Mouse (Mus musculus) heart, embryonic 13.5 days (tissue): ENCODE measurements around the gene Wdr75. TPM values are rescaled to one million over a fixed set of nuclear protein-coding genes. Genes with fewer than 3 reads are reported as not detected.

Experiments used
- ATAC-seq: fragments of 200-750 bp; cut with Nextera tagmentation; 2 replicates; pipeline ENCODE4 v1.8.0; 2017; ENCODE audit warnings: moderate TSS enrichment; ENCODE audit not compliant: insufficient number of reproducible peaks, low FRiP score, low TSS enrichment; ENCODE audit errors: extremely low read depth
- H3K27ac ChIP-seq: fragments of 300-500 bp; sonication (generic); replicated peaks from 2 replicates; pipeline ENCODE4 v1.5.1; 2015; ENCODE audit warnings: moderate library complexity, mild to moderate bottlenecking, inconsistent platforms
- H3K27me3 ChIP-seq: fragments of 300-500 bp; sonication (generic); replicated peaks from 2 replicates; pipeline ENCODE4 v1.6.1; 2015; ENCODE audit warnings: mild to moderate bottlenecking, inconsistent platforms
- H3K36me3 ChIP-seq: fragments of 300-500 bp; sonication (generic); 2 replicates; pipeline ENCODE4 v1.6.1; 2015; ENCODE audit warnings: mild to moderate bottlenecking, inconsistent platforms
- H3K4me1 ChIP-seq: fragments of 300-500 bp; sonication (generic); 2 replicates; pipeline ENCODE4 v1.6.1; 2015; ENCODE audit warnings: inconsistent platforms
- H3K4me2 ChIP-seq: fragments of 300-500 bp; sonication (generic); 2 replicates; pipeline ENCODE4 v1.6.1; 2015; ENCODE audit warnings: inconsistent platforms, mild to moderate bottlenecking, moderate library complexity
- H3K4me3 ChIP-seq: fragments of 300-500 bp; sonication (generic); 2 replicates; pipeline ENCODE4 v1.5.1; 2015; ENCODE audit warnings: moderate library complexity, mild to moderate bottlenecking, inconsistent platforms
- H3K9ac ChIP-seq: fragments of 300-500 bp; sonication (generic); 2 replicates; pipeline ENCODE4 v1.6.1; 2015; ENCODE audit warnings: inconsistent platforms, mild to moderate bottlenecking, moderate library complexity
- H3K9me3 ChIP-seq: fragments of 300-500 bp; sonication (generic); 2 replicates; pipeline ENCODE4 v1.6.1; 2016; ENCODE audit warnings: inconsistent platforms
- WGBS: fragments of 180-500 bp; shearing (Covaris S2); methylation state at CpG from one replicate; pipeline ENCODE4 v1.1.7; 2015; ENCODE audit warnings: mixed read lengths; 5-methylcytosine and 5-hydroxymethylcytosine counted together
- polyA plus RNA-seq: library from polyadenylated mRNA; unstranded; fragments of >200 nt; fragmentation: Nextera tagmentation; extraction: Ambion mirVana; gene quantifications from 2 replicates; pipeline ENCODE4 v1.2.1, GENCODE M21; 2015

The Wdr75 gene
- polyA plus RNA-seq, 1 experiment from 2014 or later, result 39.2 TPM

DNA sequence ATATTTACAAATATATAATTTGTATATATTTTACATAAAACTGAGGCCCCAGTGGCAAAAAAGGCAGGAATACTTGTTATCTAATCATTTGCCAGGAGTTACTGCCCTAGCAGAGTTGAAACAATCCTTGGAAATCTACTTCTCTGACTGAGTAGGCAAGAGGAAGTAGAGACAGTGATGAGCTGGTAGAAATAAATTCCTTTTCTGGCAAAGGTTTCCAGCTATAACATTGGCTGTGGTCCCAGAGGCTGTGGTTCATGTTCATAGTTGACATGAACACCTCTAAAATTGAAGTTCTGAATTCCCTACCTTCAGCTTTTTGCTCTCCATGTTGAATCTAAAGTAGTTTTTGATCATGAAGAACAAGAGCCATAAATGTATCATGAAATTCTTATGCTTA, 43.3 kb downstream of the Wdr75 start:
- Histone ChIP-seq H3K9me3 (no peaks in the 10 kb centered on the region), H3K36me3 (no peaks in the 10 kb centered on the region), H3K27me3 (no peaks in the 10 kb centered on the region), H3K4me1 (peaks cover 19% of the 10 kb centered on the region), H3K27ac (peak overlapping the region; percentile 58), H3K9ac (no peak overlapping the region), H3K4me2 (no peak overlapping the region), H3K4me3 (no peak overlapping the region)
- no peak for ATAC-seq

DNA sequence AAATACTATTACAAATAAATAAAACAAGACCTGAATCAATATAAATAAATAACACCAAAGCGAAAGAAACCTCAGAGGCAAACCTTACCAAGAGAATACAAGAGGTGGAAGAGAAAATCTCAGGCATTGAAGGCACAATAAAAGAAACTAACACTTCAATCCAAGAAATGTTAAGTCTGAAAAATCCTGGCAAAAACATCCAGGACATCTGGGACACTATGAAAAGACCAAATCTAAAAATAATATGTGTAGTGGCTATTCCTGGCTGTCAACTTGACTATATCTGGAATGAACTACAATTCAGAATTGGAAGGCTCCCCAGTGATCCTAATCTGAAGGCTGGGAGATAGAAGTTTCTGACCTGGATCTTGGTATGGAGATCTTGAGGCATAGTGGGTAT, 50.5 kb downstream of the Wdr75 start:
- WGBS, result 67% methylated on average over 1 of the region's 1 CpGs
- no peak for ATAC-seq
- Histone ChIP-seq H3K4me2 (no peak overlapping the region), H3K4me3 (no peak overlapping the region), H3K36me3 (no peaks in the 10 kb centered on the region), H3K27ac (no peak overlapping the region), H3K9me3 (no peaks in the 10 kb centered on the region), H3K4me1 (peaks cover 15% of the 10 kb centered on the region), H3K27me3 (no peaks in the 10 kb centered on the region), H3K9ac (no peak overlapping the region)

DNA sequence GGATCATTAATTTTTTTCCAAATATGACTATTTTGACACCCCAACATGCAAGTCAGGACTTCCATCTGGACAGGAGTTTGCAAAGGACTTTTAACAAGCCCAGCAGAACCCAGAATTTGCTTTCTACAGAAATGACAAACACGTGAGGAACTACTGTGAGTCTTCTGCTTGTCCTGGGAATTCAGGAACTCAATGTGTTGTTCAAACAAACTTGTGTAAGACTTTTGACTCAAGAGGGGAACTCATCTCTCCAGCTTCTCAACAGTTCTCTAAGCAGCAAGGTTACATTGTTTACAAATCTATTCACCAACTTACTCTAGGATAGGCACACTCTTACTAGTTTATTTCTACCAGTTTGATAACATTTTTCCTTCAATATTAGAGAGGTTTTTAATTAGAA, 63.1 kb downstream of the Wdr75 start:
- WGBS, result 76% methylated on average over 1 of the region's 1 CpGs
- H3K27ac ChIP-seq, result no peak overlapping the region

DNA sequence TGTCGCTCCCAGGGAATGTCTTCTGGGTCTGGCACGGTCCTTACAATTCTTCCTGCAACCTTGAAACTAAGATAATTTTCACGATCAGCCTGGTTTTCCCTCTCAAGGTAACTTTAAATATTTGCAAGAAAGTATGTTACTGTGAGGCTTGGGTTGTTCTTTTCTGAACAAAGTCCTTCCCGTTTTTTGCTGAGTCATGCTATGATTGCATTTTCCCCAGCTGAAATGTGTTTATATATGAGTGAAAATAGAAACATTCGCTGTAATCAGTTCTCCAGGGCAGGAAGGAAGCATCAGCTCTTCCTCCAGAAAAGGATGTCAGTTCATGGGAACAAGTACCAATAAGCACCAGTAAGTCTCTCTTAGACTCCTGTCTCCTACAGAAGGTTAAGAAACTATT, 65.4 kb downstream of the Wdr75 start:
- ATAC-seq, result no peak
- Histone ChIP-seq H3K9me3 (peaks cover 4% of the 10 kb centered on the region), H3K27ac (peak overlapping the region; percentile 48; the same call in 1 of the 2 replicates), H3K4me1 (peaks cover 25% of the 10 kb centered on the region), H3K4me2 (peak overlapping the region; percentile 31), H3K4me3 (no peak overlapping the region), H3K9ac (no peak overlapping the region), H3K36me3 (no peaks in the 10 kb centered on the region), H3K27me3 (no peaks in the 10 kb centered on the region)
- WGBS, result 37% methylated on average over 5 of the region's 5 CpGs

More for the DNA sequence above, 63.1 kb downstream of the Wdr75 start:
- H3K27me3 ChIP-seq, result no peaks in the 10 kb centered on the region
- no peak overlapping the region for H3K4me3 ChIP-seq
- ATAC-seq, result no peak
- peaks cover 1% of the 10 kb centered on the region for H3K9me3 ChIP-seq
- peaks cover 12% of the 10 kb centered on the region for H3K4me1 ChIP-seq
- no peak overlapping the region for H3K4me2 ChIP-seq
- H3K36me3 ChIP-seq, result no peaks in the 10 kb centered on the region
- H3K9ac ChIP-seq, result no peak overlapping the region

DNA sequence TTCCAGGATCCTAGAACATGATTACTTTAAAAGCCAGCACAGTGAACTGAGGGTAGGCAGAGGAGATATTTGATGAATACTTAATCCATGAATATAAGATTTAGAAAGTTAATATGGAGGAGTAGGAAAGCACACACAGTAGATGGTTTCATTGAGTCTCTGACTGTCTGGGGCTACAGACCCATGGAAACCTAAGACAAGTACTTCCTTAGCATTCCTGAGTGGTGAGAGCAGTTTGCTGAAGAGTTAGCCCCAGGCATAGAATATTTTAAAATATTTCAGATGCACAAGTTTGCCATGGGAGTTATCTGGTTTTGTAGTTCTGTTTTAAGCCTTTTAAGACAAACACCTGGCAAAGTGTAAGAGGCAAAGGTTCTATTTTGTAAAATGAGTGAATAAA, 66.2 kb downstream of the Wdr75 start:
- H3K27me3 ChIP-seq, result no peaks in the 10 kb centered on the region
- H3K4me3 ChIP-seq, result no peak overlapping the region
- H3K4me1 ChIP-seq, result peaks cover 33% of the 10 kb centered on the region
- no peak overlapping the region for H3K9ac ChIP-seq
- no peak for ATAC-seq
- H3K36me3 ChIP-seq, result no peaks in the 10 kb centered on the region
- peaks cover 4% of the 10 kb centered on the region for H3K9me3 ChIP-seq
- H3K4me2 ChIP-seq, result no peak overlapping the region
- H3K27ac ChIP-seq, result no peak overlapping the region

DNA sequence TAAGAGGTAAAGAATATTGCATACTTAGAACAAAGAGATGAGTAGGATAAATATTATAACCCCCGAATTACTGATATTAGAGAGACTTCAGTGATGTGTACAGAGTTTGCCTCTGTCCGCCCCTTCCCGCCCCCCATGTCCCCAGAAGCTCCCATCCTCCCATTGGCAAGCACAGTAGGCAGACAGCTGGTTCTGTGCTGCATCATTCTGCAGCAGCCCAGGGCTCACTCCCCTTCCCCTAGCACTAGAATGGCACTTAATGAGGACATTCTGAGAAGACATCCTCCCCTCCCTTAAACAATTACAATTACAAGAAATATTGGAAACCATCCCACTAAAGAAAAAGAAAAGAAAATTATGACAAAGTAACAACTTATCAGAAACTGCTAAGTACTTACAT, 68.7 kb downstream of the Wdr75 start:
- Histone ChIP-seq H3K4me1 (peaks cover 57% of the 10 kb centered on the region), H3K27ac (no peak overlapping the region), H3K4me3 (no peak overlapping the region), H3K36me3 (no peaks in the 10 kb centered on the region), H3K27me3 (no peaks in the 10 kb centered on the region), H3K4me2 (no peak overlapping the region), H3K9me3 (peaks cover 4% of the 10 kb centered on the region), H3K9ac (no peak overlapping the region)
- no peak for ATAC-seq
- WGBS, result 78% methylated on average over 3 of the region's 3 CpGs

DNA sequence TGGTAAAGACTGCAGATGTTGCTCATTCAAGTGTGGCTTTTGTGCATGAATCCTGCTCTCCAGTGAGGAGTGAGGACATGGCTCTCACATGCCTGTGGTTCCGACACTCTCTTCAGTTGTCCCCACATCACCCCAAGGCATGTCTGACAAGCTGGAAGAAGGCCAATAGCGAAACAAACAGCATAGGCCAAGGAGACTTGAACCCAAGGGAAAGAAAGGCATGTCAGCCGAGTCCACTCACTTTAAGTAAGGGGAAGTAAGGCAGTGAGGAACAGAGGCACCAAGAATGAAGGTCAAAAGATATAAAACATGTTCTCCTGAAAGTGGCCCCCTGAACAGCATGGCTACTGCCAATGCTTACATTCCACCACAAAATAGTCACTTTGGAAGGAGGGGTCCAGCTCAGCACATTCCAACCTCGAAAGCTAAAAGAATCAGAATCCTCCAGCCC, 69.6 kb downstream of the Wdr75 start:
- no peak for ATAC-seq
- peak overlapping the region; percentile 20 for H3K27ac ChIP-seq
- H3K4me2 ChIP-seq, result no peak overlapping the region
- H3K9ac ChIP-seq, result no peak overlapping the region
- 34% methylated on average over 4 of the region's 4 CpGs for WGBS
- H3K4me3 ChIP-seq, result no peak overlapping the region
- no peaks in the 10 kb centered on the region for H3K27me3 ChIP-seq
- H3K9me3 ChIP-seq, result peaks cover 4% of the 10 kb centered on the region
- H3K4me1 ChIP-seq, result peaks cover 59% of the 10 kb centered on the region
- no peaks in the 10 kb centered on the region for H3K36me3 ChIP-seq

DNA sequence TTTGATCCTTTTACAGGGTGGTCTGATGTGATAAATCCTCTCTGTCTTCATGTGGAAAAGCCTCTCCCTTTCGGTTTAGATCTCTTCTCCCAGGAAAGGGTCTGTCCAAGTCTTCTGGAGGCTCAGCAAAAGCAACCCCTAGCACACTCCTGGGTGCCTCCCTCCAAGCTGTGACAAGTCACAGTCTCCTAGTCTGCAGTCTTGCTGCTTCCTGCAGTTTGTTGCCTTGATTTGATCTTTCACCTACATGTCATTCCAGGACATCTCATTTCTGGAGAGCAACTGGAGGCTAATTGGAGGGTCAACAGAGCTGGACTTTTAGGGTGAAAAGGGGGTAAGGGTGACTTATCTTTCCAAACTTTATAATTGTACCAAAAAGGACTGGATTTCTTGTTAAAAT, 70.3 kb downstream of the Wdr75 start:
- H3K27ac ChIP-seq, result peak overlapping the region; percentile 62
- H3K4me3 ChIP-seq, result no peak overlapping the region
- H3K36me3 ChIP-seq, result no peaks in the 10 kb centered on the region
- no peaks in the 10 kb centered on the region for H3K27me3 ChIP-seq
- H3K4me1 ChIP-seq, result peaks cover 52% of the 10 kb centered on the region
- H3K4me2 ChIP-seq, result no peak overlapping the region
- H3K9ac ChIP-seq, result no peak overlapping the region
- 33% methylated on average over 1 of the region's 1 CpGs for WGBS
- no peak for ATAC-seq
- peaks cover 4% of the 10 kb centered on the region for H3K9me3 ChIP-seq

DNA sequence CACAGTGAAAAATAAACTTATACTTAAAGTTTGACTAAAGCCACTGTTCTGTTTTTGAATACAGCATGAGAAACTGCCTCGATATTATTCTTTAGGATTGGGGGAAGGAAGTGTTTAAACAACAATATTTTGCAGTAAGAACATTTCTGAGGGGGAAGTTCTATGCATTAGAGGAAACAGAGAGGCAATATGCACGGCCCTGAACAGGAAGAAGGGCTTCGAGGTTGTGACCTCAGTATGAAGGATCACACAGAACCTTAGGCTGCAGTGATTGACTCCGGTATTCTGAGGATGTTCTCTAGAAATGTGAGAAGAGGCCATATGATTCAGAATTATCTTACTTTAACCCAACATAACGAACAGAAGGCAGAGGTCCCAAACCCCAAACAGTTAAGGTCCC, 70.8 kb downstream of the Wdr75 start:
- H3K36me3 ChIP-seq, result no peaks in the 10 kb centered on the region
- no peak for ATAC-seq
- whole genome bisulfite sequencing, result 54% methylated on average over 5 of the region's 5 CpGs
- no peaks in the 10 kb centered on the region for H3K27me3 ChIP-seq
- H3K9me3 ChIP-seq, result peaks cover 4% of the 10 kb centered on the region
- H3K27ac ChIP-seq, result peak overlapping the region; percentile 30
- no peak overlapping the region for H3K4me3 ChIP-seq
- H3K4me1 ChIP-seq, result peaks cover 49% of the 10 kb centered on the region
- no peak overlapping the region for H3K4me2 ChIP-seq
- no peak overlapping the region for H3K9ac ChIP-seq

DNA sequence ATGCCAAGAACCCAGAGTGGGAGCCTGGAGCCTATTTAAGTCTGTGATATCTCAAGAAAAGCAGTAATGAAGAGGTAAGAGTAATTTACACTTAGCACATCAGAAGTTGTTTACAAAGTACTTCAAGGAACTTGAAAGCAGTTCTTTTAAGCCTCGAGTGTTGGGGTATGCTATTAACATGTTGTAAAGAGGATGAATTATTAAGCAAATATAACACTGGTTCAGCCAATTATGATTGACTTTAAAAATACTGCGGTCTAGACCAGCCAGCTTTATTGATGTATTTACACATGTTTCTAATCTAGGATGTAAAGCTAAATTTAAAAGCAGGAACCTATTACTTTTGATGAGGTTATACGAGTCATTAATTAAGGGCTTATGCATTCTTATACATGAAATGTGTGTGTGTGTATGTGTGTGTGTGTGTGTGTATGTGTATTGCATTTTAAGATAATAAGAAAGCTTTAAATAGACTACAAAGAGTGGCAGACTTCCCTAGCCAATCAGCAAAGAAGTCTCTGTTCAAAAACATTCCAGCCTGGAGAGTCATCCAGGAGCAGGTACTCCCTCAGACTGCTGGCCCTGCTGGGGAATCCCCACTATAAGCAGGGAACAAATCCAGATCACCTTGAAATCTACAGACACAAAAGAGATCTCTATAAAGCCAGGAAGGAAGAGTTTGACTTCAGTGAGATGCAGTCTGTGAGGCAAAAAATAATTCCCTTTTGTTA, 71.5 kb downstream of the Wdr75 start:
- H3K9ac ChIP-seq, result no peak overlapping the region
- H3K27ac ChIP-seq, result peak overlapping the region; percentile 34
- no peak overlapping the region for H3K4me3 ChIP-seq
- no peak overlapping the region for H3K4me2 ChIP-seq
- no peaks in the 10 kb centered on the region for H3K36me3 ChIP-seq
- peaks cover 49% of the 10 kb centered on the region for H3K4me1 ChIP-seq
- H3K9me3 ChIP-seq, result peaks cover 4% of the 10 kb centered on the region
- H3K27me3 ChIP-seq, result no peaks in the 10 kb centered on the region
- no peak for ATAC-seq
- 55% methylated on average over 3 of the region's 3 CpGs for WGBS

DNA sequence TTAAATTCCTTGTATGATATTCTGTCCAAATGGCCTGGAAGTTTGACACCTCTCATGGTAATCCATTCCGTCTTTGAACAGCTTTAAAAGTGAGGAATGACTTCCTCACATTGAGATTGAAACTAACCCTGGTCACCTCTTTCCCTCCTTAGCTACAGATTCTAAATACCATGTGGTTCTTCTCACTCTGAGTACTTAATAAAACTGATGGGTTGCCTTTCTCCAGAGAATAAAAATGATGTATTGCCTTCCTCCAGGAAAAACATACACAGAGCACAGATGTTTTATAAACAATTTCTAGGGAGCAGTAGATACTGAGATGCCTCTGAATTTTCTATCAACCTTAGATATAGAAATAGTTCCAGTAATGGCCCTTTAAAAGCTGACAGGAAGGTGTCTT, 73.1 kb downstream of the Wdr75 start:
- Histone ChIP-seq H3K4me3 (no peak overlapping the region), H3K36me3 (no peaks in the 10 kb centered on the region), H3K4me1 (peaks cover 49% of the 10 kb centered on the region), H3K27ac (peak overlapping the region; percentile 33; the same call in 1 of the 2 replicates), H3K9ac (no peak overlapping the region), H3K27me3 (no peaks in the 10 kb centered on the region), H3K4me2 (no peak overlapping the region), H3K9me3 (peaks cover 2% of the 10 kb centered on the region)
- WGBS, result 67% methylated on average over 1 of the region's 1 CpGs
- ATAC-seq, result no peak

DNA sequence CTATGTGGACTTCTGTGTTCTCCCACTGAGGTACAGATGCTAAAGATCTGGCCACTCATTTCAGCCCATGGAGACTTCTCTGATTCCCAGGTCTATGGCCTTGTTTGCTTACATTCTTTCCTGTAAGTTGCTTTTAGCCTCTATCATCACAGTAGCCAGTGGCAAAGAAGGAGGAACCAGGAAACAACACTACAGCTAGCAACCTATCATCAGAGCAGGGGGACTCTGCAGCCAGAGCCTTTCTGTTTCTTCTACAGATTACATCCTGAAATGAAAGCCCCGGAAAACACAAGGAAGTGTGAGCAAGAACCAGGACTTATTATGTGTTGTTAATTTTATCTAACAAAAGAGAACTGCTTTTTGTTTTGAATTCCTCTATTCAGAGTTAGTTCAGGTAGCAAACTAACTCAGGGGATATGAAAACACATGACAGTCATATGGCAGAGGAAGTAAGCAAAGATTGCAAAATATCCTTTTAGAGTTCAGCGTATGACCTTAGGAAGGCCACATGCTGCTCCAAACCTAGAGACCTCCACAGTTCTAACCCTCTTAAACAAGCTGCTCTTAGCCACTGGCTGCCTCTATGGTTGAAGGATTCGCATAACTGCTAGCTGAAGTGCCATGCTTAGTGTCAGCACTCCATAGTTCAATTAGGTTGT, 73.6 kb downstream of the Wdr75 start:
- no peak overlapping the region for H3K4me3 ChIP-seq
- H3K4me1 ChIP-seq, result peaks cover 49% of the 10 kb centered on the region
- H3K9ac ChIP-seq, result no peak overlapping the region
- H3K36me3 ChIP-seq, result no peaks in the 10 kb centered on the region
- ATAC-seq, result no peak
- 61% methylated on average over 3 of the region's 3 CpGs for WGBS
- H3K27me3 ChIP-seq, result no peaks in the 10 kb centered on the region
- no peaks in the 10 kb centered on the region for H3K9me3 ChIP-seq
- H3K27ac ChIP-seq, result peak overlapping the region; percentile 42
- no peak overlapping the region for H3K4me2 ChIP-seq
